Mouse (Mus musculus) right cerebral cortex, adult 18-20 months (tissue): ENCODE measurements around the gene Mmp20.

ENCODE experiments used
- DNase-seq: peaks from one replicate; pipeline ENCODE4 v3.0.0; 2022; ENCODE audit warnings: mixed read lengths

Gene Mmp20

DNA sequence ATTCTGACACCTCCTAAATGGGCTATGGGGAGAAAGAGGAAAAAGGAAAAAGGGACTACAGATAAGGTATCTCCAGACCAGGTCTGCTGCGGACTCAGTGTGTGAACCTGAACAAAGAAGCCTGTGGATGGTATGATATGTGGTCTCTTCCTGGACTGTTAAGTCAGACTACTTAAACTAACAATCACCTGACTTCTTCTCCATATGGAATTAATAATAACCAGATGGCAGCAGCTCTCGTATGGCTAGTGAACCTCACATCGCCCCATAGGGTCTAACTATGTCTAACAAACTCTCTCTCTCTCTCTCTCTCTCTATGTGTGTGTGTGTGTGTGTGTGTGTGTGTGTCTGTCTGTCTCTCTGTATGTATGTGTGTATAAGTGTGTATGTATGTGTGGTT is 65.9 kb downstream of the Mmp20 start:
- no peak for DNase-seq

DNA sequence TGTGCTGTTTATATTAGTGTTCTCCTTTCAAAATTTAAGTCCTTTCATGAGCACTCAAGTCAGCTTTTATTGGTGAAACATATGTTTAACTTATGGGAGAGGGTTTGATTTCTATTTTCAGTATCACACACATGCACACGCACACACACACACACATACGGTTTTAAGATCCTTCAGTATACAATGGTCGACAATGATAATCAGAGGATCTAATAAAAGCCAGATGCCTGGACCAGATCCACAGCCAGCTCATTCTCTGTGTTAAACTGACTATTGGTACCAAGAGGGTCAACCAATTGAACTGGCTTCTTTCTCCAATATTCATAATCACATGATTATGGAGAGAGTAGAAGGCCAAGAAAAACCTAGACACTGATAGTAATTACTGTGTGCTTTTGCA is 67.6 kb downstream of the Mmp20 start:
- no peak for DNase-seq

DNA sequence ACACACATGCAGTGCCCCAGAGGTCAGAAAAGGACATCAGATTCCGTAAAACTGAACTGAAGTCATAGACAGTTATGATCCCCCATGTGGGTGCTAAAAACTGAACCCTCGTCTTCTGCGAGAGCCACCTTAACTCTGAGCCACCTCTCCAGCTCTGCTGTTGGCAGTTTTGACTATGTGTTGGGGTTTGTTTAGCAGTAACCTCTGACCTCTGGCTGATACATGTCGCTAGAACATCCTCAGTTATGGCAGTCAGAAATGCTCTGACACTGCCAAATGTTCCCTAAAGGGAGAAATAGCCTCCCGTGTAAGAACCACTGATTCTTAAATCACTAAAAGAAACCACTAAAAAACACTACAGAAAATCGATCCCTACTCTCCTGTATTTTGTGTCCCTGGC is 80.7 kb downstream of the Mmp20 start:
- no peak for DNase-seq

DNA sequence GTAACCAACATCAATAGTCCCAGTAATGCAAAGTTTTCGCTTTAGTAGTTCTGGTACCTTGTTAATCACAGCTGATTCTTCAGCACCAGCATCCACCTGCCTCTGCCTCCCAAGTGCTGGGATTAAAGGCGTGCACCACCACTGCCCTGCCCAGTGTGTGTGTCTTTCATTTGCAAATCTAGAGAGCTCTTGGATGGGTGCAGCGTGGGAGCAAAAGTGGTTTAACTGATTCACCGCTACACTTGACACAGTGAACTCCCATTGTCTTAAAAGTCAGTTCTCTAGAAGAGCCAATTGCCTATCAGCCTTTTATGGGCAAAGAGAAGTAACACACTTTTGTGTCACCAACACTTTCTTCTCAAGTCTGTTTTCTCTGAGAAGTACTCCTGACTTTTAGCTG is 83.2 kb downstream of the Mmp20 start:
- DNase-seq, result no peak

DNA sequence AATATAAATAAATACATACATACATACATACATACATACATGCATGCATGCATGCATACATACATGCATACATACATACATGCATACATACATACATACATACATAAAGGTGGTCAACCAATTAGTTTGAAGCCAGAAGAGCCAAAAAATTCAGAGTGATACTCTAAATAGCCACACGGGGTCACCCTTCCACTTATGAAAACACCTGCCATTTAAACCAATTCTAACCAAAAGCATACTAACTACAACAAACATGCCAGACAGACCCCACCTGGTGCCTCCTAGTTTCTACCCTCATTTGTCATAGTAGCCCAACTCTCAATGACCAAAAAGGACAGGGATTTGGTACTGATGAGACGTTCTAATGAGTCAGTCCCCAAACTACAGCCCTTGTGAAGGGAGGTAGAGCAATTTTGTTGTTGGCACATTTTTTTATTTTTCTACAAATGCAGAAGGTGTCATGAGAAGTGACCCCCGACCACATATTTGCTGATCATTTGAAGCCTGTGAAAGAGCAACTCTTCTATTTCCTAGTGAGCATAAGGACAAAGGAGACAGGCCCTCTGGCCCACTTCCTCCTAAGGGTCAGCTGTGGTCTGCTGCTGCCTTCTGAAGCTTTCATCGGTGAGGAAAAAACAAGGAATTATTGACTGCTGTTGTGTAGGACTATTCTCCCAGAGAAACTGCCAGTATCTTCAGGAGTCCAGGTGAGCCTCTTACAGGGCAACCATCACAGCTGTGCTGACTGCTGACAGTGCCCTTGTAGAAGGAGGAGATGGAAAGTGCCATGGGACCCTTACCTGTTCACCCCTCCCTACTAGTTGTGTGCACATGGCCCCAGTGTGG is 86.3 kb downstream of the Mmp20 start:
- peak; percentile 24 for DNase-seq

DNA sequence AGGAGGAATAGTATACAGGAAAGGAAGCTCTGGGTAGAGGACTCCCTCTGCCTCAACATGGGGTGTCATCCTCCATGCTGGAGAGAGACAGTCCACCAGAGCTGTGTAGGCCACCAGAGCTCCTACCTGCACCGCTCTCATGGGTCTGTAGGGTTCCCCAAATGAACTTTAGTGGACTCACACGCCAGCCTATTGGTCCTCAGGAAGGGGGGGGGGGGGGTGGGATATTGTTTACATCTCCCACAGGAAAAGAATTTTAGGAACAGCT is 86.8 kb downstream of the Mmp20 start:
- DNase-seq, result no peak

DNA sequence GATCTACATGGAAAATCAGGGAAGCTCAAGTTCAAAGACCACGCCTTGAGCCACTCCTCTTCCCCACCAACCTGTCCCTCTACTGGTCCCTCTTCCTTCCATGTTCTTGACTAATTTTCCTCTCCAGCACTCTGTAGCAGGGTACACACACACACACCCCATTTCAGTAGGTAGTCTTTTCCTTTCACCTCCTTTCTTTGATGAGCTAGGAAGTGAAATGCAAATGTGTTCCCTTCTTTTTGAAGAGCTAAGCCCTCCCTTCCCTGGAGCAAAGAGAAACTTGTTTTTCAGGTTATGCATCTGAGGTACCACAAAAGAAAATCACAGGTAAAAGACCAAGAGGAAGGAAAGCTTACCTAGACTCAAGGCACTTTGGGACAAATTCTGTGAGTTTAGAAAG is 93.5 kb downstream of the Mmp20 start:
- DNase-seq, result no peak
